Mouse (Mus musculus): ENCODE measurements around the gene Ap4b1. TPM values are rescaled to one million over a fixed set of nuclear protein-coding genes. Genes with fewer than 3 reads are reported as not detected.
"Not testable (repeated sequence)": the region's sequence is repeated elsewhere in the genome, so short reads cannot be mapped to it uniquely, and the experiment has no call there.

The Ap4b1 gene
- 10 to 100 TPM; 11.7 to 14.9 TPM for total RNA-seq (2021)

DNA sequence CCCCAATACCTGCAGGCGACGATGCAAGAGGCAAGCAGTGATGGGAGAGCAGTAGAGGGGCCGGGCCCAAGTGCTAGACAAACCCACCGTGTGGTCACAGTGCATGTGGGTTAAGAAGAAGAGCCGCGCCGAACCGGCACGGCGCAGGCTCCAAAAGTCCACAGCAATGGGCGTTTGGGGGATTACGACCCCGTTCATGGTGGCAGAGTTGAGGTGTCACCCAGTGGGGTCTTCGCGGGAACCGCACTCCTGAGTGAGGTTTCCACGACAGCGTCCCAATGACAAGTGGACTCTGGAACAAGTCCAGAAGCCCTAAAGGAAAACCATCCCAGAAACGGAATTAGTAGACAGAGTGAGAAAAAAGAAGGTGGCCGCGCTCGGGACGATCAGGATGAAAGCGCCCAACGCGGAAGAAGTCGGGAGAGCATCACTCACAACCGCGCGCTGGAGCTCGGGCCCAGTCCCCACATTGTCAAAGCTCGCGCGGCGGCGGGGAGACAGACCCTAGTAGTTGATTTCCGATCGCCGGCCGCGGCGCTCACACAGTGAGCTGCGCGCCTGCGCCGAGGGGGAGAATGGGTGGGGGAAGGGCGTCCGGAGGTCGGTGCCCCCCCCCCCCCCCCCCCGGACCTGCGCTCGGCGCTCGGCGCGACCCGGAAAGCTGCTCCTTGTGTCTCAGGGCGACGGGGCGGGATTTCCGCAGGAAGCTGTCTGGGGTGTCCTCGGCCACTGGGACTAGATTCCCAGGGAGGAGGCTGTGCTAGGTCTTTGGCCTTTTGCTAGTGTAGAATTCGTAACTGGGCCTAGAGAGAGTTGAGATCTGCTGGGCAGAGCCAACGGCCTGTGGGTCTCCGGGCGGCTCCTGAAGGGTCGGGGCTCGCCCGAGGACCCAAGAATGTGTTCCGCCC is at the start of gene Ap4b1, which contains the start of the genes Dclre1b and Gm43064:
Ap4b1 (plus strand) TSS at position 630 of the 908 bp plus-strand sequence.
Dclre1b (minus strand) TSS at position 554 of the 908 bp plus-strand sequence.
Gm43064 (plus strand) TSS at position 683 of the 908 bp plus-strand sequence.
- intact Hi-C loops (cut with DNase I), result loop anchor here (1.0 kb wide), 1 partner anchor 18 kb away; the partner anchor contains the start of gene Hipk1
- peak; percentile 81 for DNase-seq (ENCODE audit: low spot score)

DNA sequence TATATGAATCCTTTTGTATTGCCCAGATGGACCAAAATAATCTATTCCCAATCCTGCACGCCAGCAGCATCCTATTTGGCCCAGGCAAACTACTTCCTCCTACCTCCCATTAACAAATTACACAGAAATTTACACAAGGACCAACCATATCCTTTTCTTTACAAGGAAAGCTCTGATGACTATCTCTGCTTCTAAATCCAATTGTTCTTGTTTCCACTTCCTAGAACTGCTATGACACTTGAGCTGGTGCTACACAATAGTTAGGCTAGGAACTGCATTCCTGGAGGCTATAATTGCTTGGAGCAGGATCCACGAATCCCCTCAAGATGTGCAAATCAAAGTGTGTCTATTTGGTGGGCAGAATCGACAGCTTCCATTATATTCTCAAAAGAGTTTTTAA is 42.5 kb upstream of the Ap4b1 start:
- intact Hi-C loops (cut with DNase I), result loop anchor here (5.0 kb wide), 1 partner anchor 36 kb away; no protein-coding TSS in a partner anchor
- no peak for DNase-seq (ENCODE audit: low spot score)

DNA sequence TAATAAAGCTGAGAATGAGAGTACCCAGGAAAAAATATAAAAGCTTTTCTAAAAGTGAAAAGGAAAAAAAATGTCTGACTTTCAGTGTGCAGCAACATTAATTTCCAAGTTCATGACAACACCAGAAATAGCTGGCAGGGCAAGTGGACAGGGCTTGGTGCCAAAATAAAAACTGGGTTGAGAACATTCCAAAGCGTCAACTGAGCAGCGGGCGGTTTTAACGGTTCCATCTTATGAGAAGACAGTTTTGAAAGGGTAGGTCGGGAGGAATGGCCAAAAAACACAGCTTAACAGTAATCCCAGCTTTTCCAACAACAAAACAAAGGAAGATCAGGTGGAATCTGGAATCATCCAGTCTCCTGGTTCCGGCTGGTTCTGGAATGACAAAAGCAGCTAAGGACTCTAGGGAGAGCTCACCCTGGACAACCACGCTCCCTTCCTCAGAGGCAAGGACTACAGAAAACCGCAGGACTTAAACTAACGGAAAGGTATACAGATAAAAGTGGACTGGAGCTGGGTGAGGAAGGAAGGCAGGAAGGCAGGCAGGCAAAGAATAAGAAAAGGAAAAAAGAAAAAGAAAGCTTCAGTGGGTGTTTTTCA is 37.7 kb upstream of the Ap4b1 start:
- intact Hi-C loops (cut with DNase I), result loop anchor here (2.0 kb wide), 1 partner anchor 15 kb away; no protein-coding TSS in a partner anchor
- DNase-seq (ENCODE audit: low spot score), result peak; percentile 58

DNA sequence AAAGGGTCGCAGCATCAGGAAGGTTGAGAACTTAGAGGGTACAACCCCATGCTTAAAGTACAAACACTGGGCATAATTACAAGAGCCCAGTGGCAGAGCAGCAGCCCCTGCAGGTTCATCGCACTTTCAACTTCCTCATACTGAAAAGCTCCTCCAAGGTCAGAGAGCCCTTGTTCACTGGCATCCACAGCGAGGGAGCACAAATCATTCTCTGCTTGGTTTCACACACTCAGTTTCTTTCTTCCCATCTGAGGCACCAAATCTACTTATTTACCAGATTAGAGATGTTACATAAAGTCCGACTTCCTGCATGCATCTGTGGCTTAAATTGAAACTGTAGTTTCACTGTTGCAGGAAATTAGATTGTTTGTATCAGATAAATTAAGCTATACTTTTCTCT is 36.5 kb upstream of the Ap4b1 start:
- intact Hi-C loops (cut with DNase I), result loop anchor here (2.0 kb wide), 1 partner anchor 14 kb away; no protein-coding TSS in a partner anchor
- DNase-seq (ENCODE audit: low spot score), result no peak

DNA sequence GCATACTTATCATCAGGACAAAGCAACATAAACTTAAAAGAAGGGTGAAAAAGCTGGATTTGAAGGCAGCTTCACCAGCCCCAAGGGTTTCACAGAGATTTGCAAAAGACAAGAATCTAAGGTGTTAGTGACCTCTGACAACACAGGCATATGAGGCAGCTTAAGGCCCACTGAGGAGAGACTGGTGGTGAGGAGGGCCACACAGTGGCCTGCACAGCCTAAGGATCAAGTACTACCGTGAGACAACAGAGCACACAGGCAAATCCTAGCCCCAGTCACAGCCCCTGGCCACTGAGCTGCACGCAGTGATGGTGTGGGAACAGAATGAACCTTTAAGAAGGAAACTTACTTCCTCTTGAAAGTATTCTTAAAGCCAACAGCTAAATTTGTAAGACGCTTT is 35.8 kb upstream of the Ap4b1 start:
- intact Hi-C loops (cut with DNase I), result loop anchor here (2.0 kb wide), 1 partner anchor 13 kb away; no protein-coding TSS in a partner anchor
- no peak for DNase-seq (ENCODE audit: low spot score)

DNA sequence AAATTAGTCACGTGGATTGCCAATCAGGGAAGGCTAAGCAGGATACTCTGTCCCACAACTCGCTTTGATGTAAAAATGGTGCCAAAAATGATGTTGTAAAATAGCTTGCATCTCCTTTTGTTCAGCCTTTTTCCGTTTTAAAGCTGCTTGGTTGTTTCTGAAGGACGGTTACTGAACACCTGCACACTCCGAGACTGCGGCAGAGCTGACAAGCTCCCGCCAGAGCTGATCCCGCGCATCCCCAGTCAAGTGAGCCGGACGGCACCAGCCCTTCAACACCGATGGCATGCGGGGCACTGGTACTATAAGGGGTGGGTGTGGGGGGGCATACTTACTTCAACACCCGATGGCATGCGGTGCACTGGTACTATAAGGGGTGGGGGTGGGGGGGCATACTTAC is 35.3 kb upstream of the Ap4b1 start:
- DNase-seq (ENCODE audit: low spot score), result no peak
- intact Hi-C loops (cut with DNase I), result no loop called here

DNA sequence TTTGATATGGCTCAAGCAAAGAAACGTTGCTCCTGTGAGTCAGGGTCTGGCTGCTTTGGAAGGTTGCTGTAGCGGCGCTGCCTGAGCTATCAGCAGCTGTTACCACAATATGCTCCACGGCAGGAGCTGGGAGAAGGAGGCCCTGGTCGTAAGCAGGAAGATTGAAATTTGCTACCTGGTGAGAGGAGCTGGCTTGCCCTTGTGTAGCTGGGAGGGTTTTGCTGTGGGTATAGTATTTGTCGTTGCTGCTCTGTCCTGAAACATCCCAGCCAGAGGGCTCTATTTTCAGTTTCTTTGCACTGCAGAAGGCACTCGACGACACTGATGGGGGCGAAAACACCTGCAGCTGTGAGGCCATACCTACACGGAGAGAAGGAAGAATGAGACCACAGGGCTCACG is 31.4 kb upstream of the Ap4b1 start:
- intact Hi-C loops (cut with DNase I), result no loop called here
- DNase-seq (ENCODE audit: low spot score), result no peak

DNA sequence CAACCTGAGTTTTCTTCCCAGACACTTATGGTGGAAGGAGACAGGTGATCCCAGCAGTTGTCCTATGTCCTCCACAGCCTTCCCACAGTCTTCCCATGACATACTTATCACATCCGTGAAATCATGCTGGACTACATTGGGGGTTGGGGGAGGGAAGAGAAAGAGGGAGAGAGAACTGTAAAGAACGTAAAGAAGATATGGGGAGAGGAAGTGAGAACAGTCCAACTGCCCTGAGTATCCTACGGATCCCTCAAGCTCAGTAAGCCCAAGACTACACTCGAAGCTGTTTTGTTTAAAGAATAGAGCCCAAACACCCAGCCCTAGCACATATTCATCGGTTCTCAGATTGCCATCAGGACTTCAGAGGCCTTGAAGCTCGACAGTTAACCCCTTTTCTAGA is 30.7 kb upstream of the Ap4b1 start:
- no peak for DNase-seq (ENCODE audit: low spot score)

DNA sequence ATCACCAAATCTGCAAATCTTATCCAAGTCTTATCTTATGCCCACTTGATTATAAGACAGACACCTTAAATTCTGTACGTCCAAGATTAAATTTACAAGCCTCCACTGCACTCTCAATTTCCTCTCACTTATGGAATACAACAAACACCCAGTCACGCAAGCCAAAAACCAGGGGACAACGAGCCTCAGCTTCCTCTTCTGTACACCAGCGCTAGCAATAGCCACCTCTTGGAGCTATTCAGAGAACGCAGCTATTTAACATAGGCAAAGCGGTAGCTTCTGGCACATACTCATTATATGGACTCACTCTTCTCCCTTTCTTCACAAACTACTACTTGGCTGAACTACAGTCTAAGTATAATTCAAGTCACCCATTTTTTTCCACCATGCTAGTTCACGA is 30.1 kb upstream of the Ap4b1 start:
- DNase-seq (ENCODE audit: low spot score), result no peak
- intact Hi-C loops (cut with DNase I), result no loop called here

More for the DNA sequence above, 30.7 kb upstream of the Ap4b1 start:
- intact Hi-C loops (cut with DNase I), result no loop called here

DNA sequence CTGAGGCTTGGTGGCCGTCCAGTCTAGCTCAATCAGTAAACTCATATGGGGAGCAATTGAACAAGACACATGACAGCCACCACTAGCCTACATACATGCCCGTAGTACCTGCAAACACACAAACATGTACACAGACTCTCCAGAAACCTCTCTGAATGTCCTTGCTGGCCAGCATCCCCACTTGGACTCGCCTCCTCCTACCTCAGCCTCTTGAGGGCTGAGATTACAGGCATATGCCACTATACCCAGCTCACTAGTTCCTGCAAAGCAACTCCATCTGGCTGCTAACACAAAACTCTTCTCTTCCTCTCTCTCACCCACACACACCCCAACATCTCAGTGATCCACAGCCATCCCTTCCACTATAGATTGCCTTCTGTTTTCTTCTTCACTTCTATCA is 29.0 kb upstream of the Ap4b1 start:
- intact Hi-C loops (cut with DNase I), result no loop called here
- no peak for DNase-seq (ENCODE audit: low spot score)

DNA sequence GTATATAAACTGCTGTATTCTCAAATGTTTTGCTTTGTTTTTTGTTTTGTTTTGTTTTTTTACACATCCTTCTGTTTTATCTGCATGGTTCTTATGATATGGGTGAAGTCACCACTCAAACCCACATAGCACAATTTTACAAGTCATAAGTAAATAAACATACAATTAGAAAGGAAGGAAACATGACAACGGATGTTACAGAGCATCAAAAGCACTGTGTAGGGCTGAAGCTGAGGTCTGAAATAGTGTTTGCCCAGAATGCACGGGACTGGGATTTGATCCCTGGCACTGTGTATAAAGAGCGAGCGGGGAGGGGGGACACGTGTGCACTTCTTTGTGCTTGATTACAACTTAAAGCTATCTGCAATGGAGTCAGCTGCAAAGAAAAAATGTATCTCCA is 28.5 kb upstream of the Ap4b1 start:
- no peak for DNase-seq (ENCODE audit: low spot score)
- intact Hi-C loops (cut with DNase I), result no loop called here

DNA sequence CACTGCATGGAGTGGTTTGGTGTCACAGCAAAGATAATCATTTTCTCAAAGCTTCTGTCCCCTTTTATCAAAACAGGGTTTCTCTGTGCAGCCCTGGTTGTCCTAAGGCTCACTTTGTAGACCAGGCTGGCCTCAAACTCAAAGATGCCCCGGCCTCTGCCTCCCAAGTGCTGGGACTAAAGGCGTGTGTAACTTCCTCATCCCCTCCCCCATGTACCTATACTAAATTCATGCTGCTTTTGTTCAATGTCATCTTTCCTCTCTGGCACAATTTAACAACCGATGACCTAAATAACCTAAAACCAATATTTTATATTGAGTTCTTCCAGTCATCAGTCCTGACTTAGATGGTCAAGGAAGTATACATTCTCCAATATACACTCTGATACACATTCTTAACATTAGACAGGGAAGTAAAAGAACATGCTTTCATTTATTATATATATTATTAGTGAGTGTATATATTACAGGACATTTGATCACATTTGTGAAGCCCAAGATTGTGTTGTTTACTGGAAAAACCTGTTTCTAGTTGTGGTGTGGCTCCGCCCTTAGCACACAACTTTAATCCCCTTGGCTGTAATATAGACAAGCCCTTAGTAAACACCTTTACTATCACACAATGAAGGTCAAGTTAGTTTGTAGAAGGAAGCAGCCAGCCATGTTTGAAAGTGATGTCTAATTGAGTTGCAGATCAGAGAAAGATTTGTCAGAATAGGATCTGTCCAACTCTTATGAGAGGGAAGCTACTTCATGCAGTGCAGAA is 26.3 kb upstream of the Ap4b1 start:
- intact Hi-C loops (cut with DNase I), result no loop called here

DNA sequence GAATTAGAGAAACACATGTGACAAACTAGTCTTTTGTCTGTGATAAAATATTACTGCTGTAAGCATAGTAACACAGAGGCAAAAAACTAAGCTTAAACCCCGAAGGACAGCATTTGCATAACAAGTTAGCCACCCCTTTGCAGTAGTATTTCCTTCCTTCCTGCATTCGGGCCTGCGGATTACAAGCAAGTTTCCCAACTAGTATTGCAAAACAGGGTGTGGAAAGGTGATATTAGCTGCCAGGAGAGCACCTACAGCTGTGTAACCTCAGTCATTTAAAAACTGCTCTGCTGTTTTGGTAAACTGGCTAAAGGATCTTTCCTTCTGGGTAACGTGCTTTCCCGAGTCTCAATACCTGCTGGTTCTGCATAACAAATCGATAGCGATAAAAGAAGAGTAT is 22.1 kb upstream of the Ap4b1 start:
- DNase-seq (ENCODE audit: low spot score), result no peak
- intact Hi-C loops (cut with DNase I), result loop anchor here (2.0 kb wide), 1 partner anchor 14 kb away; no protein-coding TSS in a partner anchor

More for the DNA sequence above, 26.3 kb upstream of the Ap4b1 start:
- DNase-seq (ENCODE audit: low spot score), result no peak

DNA sequence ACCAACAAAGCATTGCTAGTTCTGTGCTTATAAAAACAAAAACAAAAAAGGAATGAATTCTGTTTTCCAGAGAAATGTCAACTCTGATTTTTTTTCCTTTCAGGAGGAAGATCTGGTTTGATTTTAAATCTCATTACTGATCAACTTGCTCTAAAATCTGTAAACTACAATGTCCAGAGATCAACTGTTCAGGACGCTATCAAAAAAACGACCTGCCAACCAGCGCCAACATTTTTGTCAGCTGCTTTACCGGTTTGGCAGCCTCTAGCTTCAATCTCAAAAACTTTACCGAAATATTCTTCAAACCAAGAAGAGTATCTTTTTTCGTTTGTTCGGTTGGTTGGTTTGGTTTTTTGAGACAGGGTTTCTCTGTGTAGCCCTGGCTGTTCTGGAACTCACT is 20.2 kb upstream of the Ap4b1 start:
- intact Hi-C loops (cut with DNase I), result no loop called here
- DNase-seq (ENCODE audit: low spot score), result no peak

DNA sequence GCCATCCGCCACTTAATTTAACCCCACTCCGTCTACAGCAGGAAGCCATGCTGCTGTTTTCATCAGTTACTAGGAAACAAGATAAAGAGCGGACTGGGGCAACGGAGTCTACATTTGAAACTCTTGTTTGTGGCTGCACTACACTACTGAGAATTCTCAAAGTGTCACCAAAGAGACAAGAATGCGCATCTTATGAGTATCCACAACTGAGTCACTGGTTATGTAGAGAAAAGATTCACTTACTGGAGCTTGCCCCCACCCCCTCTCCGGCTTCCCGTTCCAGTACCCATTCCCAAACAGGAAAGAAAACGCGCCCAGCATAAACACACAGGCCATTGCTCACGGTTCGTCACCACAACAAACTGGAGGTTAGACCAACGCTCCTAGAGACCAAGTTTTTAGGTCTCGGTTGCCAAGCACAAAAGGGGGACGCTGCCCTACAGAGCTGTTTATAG is 19.4 kb upstream of the Ap4b1 start:
- intact Hi-C loops (cut with DNase I), result no loop called here
- DNase-seq (ENCODE audit: low spot score), result no peak

DNA sequence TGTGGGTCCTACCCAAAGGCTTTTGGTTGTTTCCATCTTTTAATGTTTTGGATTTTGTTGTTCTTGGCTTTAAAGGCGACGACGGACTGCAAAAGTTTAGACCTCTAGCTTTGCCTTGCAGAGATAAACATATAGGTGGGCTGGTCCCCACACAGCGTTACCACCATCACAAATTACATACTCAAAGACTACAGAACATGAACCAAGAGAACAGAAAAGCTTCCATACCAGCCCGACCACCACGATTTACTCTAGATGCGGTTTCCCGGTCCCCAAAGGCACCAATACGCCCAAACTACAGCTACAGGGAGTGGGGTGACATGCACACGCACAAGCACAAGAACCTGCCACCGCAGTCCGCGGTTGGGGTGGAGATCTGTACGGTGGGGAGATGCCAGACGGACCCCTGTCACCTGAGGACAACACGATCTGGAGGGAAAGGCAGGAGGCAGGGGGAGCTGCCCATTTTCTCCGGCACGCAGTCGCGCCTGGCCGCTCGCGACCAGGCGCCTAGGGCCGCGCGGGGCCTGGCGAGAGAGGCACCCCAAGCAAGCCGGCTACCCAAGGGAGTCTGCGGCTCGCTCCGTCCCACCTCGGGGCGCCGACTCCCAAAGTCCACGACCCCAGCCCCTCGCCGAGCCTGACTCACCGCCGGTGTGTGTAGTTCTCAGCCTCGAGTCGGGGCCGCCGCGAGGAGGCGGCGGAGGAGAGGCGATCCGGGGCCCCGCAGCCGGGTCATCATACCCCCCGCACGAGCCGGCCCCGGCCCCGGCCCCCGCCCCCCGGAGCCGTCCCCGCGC is 18.8 kb upstream of the Ap4b1 start:
- intact Hi-C loops (cut with DNase I), result loop anchor here (1.0 kb wide), 2 partner anchors 11 to 19 kb away; partner anchors contain the start of genes Ap4b1, Dclre1b and Gm43064
- DNase-seq (ENCODE audit: low spot score), result no peak

DNA sequence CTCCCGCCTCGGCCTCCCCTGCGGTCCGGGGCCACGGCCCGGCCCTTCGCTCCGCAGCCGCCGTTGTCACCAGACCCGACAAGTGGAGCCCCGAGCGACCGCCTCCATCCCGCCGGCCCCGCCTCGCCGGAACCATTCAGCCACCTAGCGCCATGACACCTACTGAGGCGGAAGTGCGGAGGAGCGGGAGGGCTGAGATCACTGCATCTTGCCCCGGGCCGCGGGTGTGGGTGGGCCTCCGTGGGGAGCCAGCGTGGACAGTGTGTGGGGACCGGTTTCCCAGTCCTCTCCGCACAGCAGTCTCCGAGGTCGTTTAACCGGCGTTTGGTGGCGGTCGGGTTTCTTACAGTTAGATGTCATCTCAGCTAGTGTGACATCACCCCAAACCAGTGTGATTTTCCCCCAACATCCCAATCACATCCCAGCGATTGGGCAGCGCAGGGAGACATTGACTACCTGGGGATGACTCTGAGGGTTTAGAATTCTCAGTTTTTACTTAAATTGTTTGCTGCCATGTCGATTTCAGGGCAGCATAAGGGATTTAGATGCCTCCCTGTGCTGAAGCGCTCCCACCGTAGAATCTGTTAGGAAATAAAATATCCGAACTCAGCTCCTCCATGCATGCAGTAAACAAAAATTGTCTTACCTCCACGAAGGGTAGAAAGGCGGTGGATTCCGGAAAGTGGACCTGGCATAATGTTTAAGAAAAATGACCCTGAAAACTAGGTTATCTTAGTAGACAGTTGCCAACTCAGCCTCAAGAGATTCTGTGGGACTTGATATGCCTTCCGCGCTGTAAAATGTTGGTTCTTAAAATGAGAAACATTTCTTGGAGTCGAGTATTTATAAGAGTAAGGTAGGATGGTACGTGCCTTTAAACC is 17.9 kb upstream of the Ap4b1 start, which contains the start of gene Hipk1:
Hipk1 (minus strand) TSS at position 334 of the 881 bp plus-strand sequence.
- peak; percentile 92 for DNase-seq (ENCODE audit: low spot score)
- intact Hi-C loops (cut with DNase I), result loop anchor here (1.0 kb wide), 2 partner anchors 10 to 18 kb away; partner anchors contain the start of genes Ap4b1, Dclre1b and Gm43064

DNA sequence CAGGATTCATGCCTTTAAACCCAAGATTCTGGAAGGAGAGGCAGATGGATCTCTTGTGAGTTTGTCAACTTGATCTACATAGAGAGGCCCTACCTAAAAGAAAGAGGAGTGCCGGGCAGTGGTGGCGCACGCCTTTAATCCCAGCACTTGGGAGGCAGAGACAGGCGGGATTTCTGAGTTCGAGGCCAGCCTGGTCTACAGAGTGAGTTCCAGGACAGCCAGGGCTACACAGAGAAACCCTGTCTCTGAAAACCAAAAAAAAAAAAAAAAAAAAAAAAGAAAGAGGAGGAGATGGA is 17.3 kb upstream of the Ap4b1 start:
- DNase-seq (ENCODE audit: low spot score); intact Hi-C loops (cut with DNase I): not testable (repeated sequence)
